Mouse (Mus musculus): ENCODE measurements at regions not wholly inside any gene's neighbourhood (a gene's known extent, or its start where the extent isn't known, plus 50 kb on each side); places are given as distances from the start of the nearest gene placed in this dataset.
A peak's percentile ranks its signal among the peaks of the same experiment; 100 is the strongest.

- no peak for ATAC-seq (replicated peaks; ENCODE audit: insufficient number of reproducible peaks, low FRiP score, low TSS enrichment)
- Histone ChIP-seq H3K4me2 (no peak overlapping the region), H3K27me3 (ENCODE audit: control insufficient read depth, insufficient read depth, low read length) (no peaks in the 10 kb centered on the region), H3K9me3 (replicated peaks; ENCODE audit: control insufficient read depth, low read length) (no peaks in the 10 kb centered on the region), H3K4me3 (ENCODE audit: low read depth, low read length) (no peak overlapping the region), H3K4me1 (ENCODE audit: control insufficient read depth, insufficient read depth, low read length) (peaks cover 17% of the 10 kb centered on the region), H3K9ac (ENCODE audit: low read depth, low read length) (no peak overlapping the region), H3K27ac (ENCODE audit: low read depth, low read length) (no peak overlapping the region), H3K36me3 (ENCODE audit: control insufficient read depth, insufficient read depth, low read length) (no peaks in the 10 kb centered on the region)
- 69% methylated on average over 8 of the region's 8 CpGs for WGBS (ENCODE audit: insufficient replicate concordance)
Measured at GRCm38 (mm10) chr2:128401359-128401758, 189.7 kb upstream of the Spdye4c start.

GRCm38 (mm10) chr2:128403143-128403935, 187.7 kb upstream of the Spdye4c start:
- no peaks in the 10 kb centered on the region for H3K9me3 ChIP-seq (replicated peaks; ENCODE audit: control insufficient read depth, low read length)
- peaks cover 19% of the 10 kb centered on the region for H3K4me1 ChIP-seq (ENCODE audit: control insufficient read depth, insufficient read depth, low read length)
- ATAC-seq (replicated peaks; ENCODE audit: insufficient number of reproducible peaks, low FRiP score, low TSS enrichment): no peak
- WGBS (ENCODE audit: insufficient replicate concordance): 35% methylated on average over 11 of the region's 11 CpGs
- H3K9ac ChIP-seq (ENCODE audit: low read depth, low read length): no peak overlapping the region
- no peaks in the 10 kb centered on the region for H3K36me3 ChIP-seq (ENCODE audit: control insufficient read depth, insufficient read depth, low read length)
- H3K4me3 ChIP-seq (ENCODE audit: low read depth, low read length): no peak overlapping the region
- no peaks in the 10 kb centered on the region for H3K27me3 ChIP-seq (ENCODE audit: control insufficient read depth, insufficient read depth, low read length)
- no peak overlapping the region for H3K27ac ChIP-seq (ENCODE audit: low read depth, low read length)
- peak overlapping the region; percentile 25; the same call in 1 of the 2 replicates for H3K4me2 ChIP-seq

GRCm38 (mm10) chr2:128404405-128404804, 186.6 kb upstream of the Spdye4c start:
- Histone ChIP-seq H3K36me3 (ENCODE audit: control insufficient read depth, insufficient read depth, low read length) (no peaks in the 10 kb centered on the region), H3K27ac (ENCODE audit: low read depth, low read length) (no peak overlapping the region), H3K4me1 (ENCODE audit: control insufficient read depth, insufficient read depth, low read length) (peaks cover 20% of the 10 kb centered on the region), H3K9me3 (replicated peaks; ENCODE audit: control insufficient read depth, low read length) (no peaks in the 10 kb centered on the region), H3K9ac (ENCODE audit: low read depth, low read length) (no peak overlapping the region), H3K27me3 (ENCODE audit: control insufficient read depth, insufficient read depth, low read length) (no peaks in the 10 kb centered on the region), H3K4me3 (ENCODE audit: low read depth, low read length) (no peak overlapping the region), H3K4me2 (no peak overlapping the region)
- ATAC-seq (replicated peaks; ENCODE audit: insufficient number of reproducible peaks, low FRiP score, low TSS enrichment): no peak
- 84% methylated on average over 3 of the region's 3 CpGs for WGBS (ENCODE audit: insufficient replicate concordance)

GRCm38 (mm10) chr2:128407076-128407475, 183.9 kb upstream of the Spdye4c start:
- Histone ChIP-seq H3K4me3 (ENCODE audit: low read depth, low read length) (no peak overlapping the region), H3K9ac (ENCODE audit: low read depth, low read length) (no peak overlapping the region), H3K4me1 (ENCODE audit: control insufficient read depth, insufficient read depth, low read length) (peaks cover 20% of the 10 kb centered on the region), H3K27me3 (ENCODE audit: control insufficient read depth, insufficient read depth, low read length) (no peaks in the 10 kb centered on the region), H3K9me3 (replicated peaks; ENCODE audit: control insufficient read depth, low read length) (no peaks in the 10 kb centered on the region), H3K36me3 (ENCODE audit: control insufficient read depth, insufficient read depth, low read length) (no peaks in the 10 kb centered on the region), H3K27ac (ENCODE audit: low read depth, low read length) (no peak overlapping the region), H3K4me2 (no peak overlapping the region)
- WGBS (ENCODE audit: insufficient replicate concordance): 57% methylated on average over 7 of the region's 7 CpGs
- no peak for ATAC-seq (replicated peaks; ENCODE audit: insufficient number of reproducible peaks, low FRiP score, low TSS enrichment)

GRCm38 (mm10) chr2:128408718-128409117, 182.3 kb upstream of the Spdye4c start:
- H3K9ac ChIP-seq (ENCODE audit: low read depth, low read length): no peak overlapping the region
- H3K27ac ChIP-seq (ENCODE audit: low read depth, low read length): no peak overlapping the region
- peaks cover 9% of the 10 kb centered on the region for H3K4me1 ChIP-seq (ENCODE audit: control insufficient read depth, insufficient read depth, low read length)
- H3K27me3 ChIP-seq (ENCODE audit: control insufficient read depth, insufficient read depth, low read length): no peaks in the 10 kb centered on the region
- no peak for ATAC-seq (replicated peaks; ENCODE audit: insufficient number of reproducible peaks, low FRiP score, low TSS enrichment)
- H3K9me3 ChIP-seq (replicated peaks; ENCODE audit: control insufficient read depth, low read length): no peaks in the 10 kb centered on the region
- H3K4me2 ChIP-seq: no peak overlapping the region
- 28% methylated on average over 6 of the region's 6 CpGs for WGBS (ENCODE audit: insufficient replicate concordance)
- H3K36me3 ChIP-seq (ENCODE audit: control insufficient read depth, insufficient read depth, low read length): no peaks in the 10 kb centered on the region
- no peak overlapping the region for H3K4me3 ChIP-seq (ENCODE audit: low read depth, low read length)

- H3K9me3 ChIP-seq (replicated peaks; ENCODE audit: control insufficient read depth, low read length): no peaks in the 10 kb centered on the region
- H3K9ac ChIP-seq (ENCODE audit: low read depth, low read length): no peak overlapping the region
- H3K4me1 ChIP-seq (ENCODE audit: control insufficient read depth, insufficient read depth, low read length): peaks cover 6% of the 10 kb centered on the region; the same call in 1 of the 2 replicates
- no peak overlapping the region for H3K27ac ChIP-seq (ENCODE audit: low read depth, low read length)
- no peak overlapping the region for H3K4me3 ChIP-seq (ENCODE audit: low read depth, low read length)
- H3K4me2 ChIP-seq: no peak overlapping the region
- no peaks in the 10 kb centered on the region for H3K27me3 ChIP-seq (ENCODE audit: control insufficient read depth, insufficient read depth, low read length)
- ATAC-seq (replicated peaks; ENCODE audit: insufficient number of reproducible peaks, low FRiP score, low TSS enrichment): no peak
- no peaks in the 10 kb centered on the region for H3K36me3 ChIP-seq (ENCODE audit: control insufficient read depth, insufficient read depth, low read length)
- WGBS (ENCODE audit: insufficient replicate concordance): 17% methylated on average over 10 of the region's 10 CpGs
Measured at GRCm38 (mm10) chr2:128412352-128412751, 178.7 kb upstream of the Spdye4c start.

- H3K4me2 ChIP-seq: no peak overlapping the region
Measured at GRCm38 (mm10) chr2:128412974-128413373, 178.0 kb upstream of the Spdye4c start.

GRCm38 (mm10) chr2:128414588-128415240, 176.3 kb upstream of the Spdye4c start:
- Histone ChIP-seq H3K9me3 (replicated peaks; ENCODE audit: control insufficient read depth, low read length) (no peaks in the 10 kb centered on the region), H3K27ac (ENCODE audit: low read depth, low read length) (no peak overlapping the region), H3K4me2 (no peak overlapping the region), H3K4me3 (ENCODE audit: low read depth, low read length) (no peak overlapping the region), H3K36me3 (ENCODE audit: control insufficient read depth, insufficient read depth, low read length) (no peaks in the 10 kb centered on the region), H3K27me3 (ENCODE audit: control insufficient read depth, insufficient read depth, low read length) (no peaks in the 10 kb centered on the region), H3K9ac (ENCODE audit: low read depth, low read length) (no peak overlapping the region), H3K4me1 (ENCODE audit: control insufficient read depth, insufficient read depth, low read length) (0 out of 2 replicates have a peak, but pooled peaks cover 3% of the 10 kb centered on the region)
- WGBS (ENCODE audit: insufficient replicate concordance): 69% methylated on average over 17 of the region's 17 CpGs
- ATAC-seq (replicated peaks; ENCODE audit: insufficient number of reproducible peaks, low FRiP score, low TSS enrichment): no peak

More at GRCm38 (mm10) chr2:128412974-128413373, 178.0 kb upstream of the Spdye4c start:
- no peak overlapping the region for H3K27ac ChIP-seq (ENCODE audit: low read depth, low read length)
- no peaks in the 10 kb centered on the region for H3K36me3 ChIP-seq (ENCODE audit: control insufficient read depth, insufficient read depth, low read length)
- no peak overlapping the region for H3K9ac ChIP-seq (ENCODE audit: low read depth, low read length)
- H3K4me3 ChIP-seq (ENCODE audit: low read depth, low read length): no peak overlapping the region
- 0 out of 2 replicates have a peak, but pooled peaks have one; percentile 29 for ATAC-seq (replicated peaks; ENCODE audit: insufficient number of reproducible peaks, low FRiP score, low TSS enrichment)
- no peaks in the 10 kb centered on the region for H3K9me3 ChIP-seq (replicated peaks; ENCODE audit: control insufficient read depth, low read length)
- 34% methylated on average over 10 of the region's 10 CpGs for WGBS (ENCODE audit: insufficient replicate concordance)
- no peaks in the 10 kb centered on the region for H3K27me3 ChIP-seq (ENCODE audit: control insufficient read depth, insufficient read depth, low read length)
- peaks cover 6% of the 10 kb centered on the region; the same call in 1 of the 2 replicates for H3K4me1 ChIP-seq (ENCODE audit: control insufficient read depth, insufficient read depth, low read length)
